Comparison of ENCODE assay signal across 20 mouse cellular contexts in the genomic region with DNA sequence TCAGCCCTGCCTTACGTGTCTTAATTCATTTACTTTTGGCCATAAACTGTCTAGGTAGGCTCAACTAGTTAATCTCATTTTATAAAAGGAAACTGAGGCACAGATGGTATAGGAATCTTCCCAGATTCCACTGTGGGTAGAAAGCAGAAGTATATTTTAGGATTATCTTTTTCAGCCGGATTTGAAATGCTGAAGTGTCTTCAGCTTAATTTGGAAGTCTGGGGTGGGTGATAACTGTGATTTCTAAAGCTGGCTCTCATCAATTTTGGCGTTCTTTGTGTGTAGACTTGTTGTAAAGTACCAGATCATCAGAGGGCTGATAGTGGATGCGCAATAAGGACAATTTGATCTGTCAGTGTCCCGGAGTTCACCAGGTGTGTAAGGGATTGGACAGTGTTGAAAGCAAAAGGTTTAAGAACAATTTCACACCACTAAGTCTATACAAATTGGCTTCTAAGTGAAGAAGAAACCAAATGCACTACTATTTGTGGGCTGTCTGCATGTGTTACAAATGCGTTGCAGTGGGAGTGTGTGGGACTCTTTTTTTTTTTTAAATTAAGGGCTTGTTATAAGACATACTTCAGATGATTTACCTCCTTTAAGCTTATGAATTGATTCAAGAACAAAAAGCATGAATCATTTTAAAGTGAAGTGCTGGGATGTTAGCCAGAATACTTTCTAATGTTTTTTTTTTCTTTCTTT. TPM values are rescaled to one million over a fixed set of nuclear protein-coding genes. Genes with fewer than 3 reads are reported as not detected.
DNase-seq lines count a peak whose midpoint lies in the region; ATAC-seq and TF ChIP-seq lines count a peak whose summit lies in the region.
"Had no signal": no experiment of that assay in that cellular context is flagged by ENCODE, and none has a peak within 500 bp of the region (broad histone marks: within the 10 kb centered on the region; RNA-seq: fewer than 3 reads in every experiment).

No protein-coding gene starts in this region.

- DNase-seq in kidney, adult 2 months, result no peak
- peak; percentile 26 for DNase-seq in right cerebral cortex, adult 18-20 months
- no peak for DNase-seq in right cerebral cortex, postnatal 14 days
- peak; percentile 14 for DNase-seq in right cerebral cortex, postnatal 25 days
- DNase-seq in urinary bladder, postnatal 4 days (ENCODE audit: low spot score in 2 of 2), result no peak
- DNase-seq in ovary, postnatal 36 days (ENCODE audit: low spot score), result no peak
- DNase-seq: adrenal gland, adult 8-10 months; cerebellum, adult 11-12 months; cerebellum, adult 9-10 months; cerebellum, postnatal 25 days; gastrocnemius, postnatal 36 days; heart, adult 18-20 months; heart, postnatal 10 days had no signal

- no peaks in the 10 kb centered on the region for H3K27me3 ChIP-seq in kidney, embryonic 16.5 days (ENCODE audit: insufficient read depth, low read length)
- H3K27me3 ChIP-seq in kidney, adult 2 months (replicated peaks; ENCODE audit: control insufficient read depth, insufficient read depth, low read length), result no peaks in the 10 kb centered on the region
- H3K27me3 ChIP-seq: embryonic facial prominence, embryonic 13.5 days; hindbrain, embryonic 13.5 days had no signal

- H3K4me1 ChIP-seq in kidney, embryonic 16.5 days (ENCODE audit: insufficient read depth, low read length), result no peaks in the 10 kb centered on the region
- H3K4me1 ChIP-seq in kidney, adult 2 months (ENCODE audit: control insufficient read depth, insufficient read depth, low read length), result no peaks in the 10 kb centered on the region; the same call in none of the 2 replicates
- peaks cover 2% of the 10 kb centered on the region; the same call in 1 of the 2 replicates for H3K4me1 ChIP-seq in cortical plate, adult 2 months (ENCODE audit: control insufficient read depth, insufficient read depth, low read length)
- H3K4me1 ChIP-seq: embryonic facial prominence, embryonic 13.5 days; hindbrain, embryonic 13.5 days had no signal

- H3K27ac ChIP-seq in kidney, embryonic 16.5 days (ENCODE audit: low read length), result no peak overlapping the region
- H3K27ac ChIP-seq in kidney, adult 2 months (ENCODE audit: insufficient read depth, low read depth, low read length), result no peak overlapping the region
- peak overlapping the region; percentile 56; the same call in 1 of the 2 replicates for H3K27ac ChIP-seq in cortical plate, adult 2 months (ENCODE audit: insufficient read depth, low read length)
- H3K27ac ChIP-seq: embryonic facial prominence, embryonic 13.5 days; heart, embryonic 10.5 days; hindbrain, embryonic 13.5 days; hindbrain, postnatal 0 days had no signal

- no peaks in the 10 kb centered on the region for H3K36me3 ChIP-seq in kidney, embryonic 16.5 days (ENCODE audit: insufficient read depth, low read length)
- H3K36me3 ChIP-seq in kidney, adult 2 months (ENCODE audit: control insufficient read depth, insufficient read depth, low read length), result no peaks in the 10 kb centered on the region
- H3K36me3 ChIP-seq: embryonic facial prominence, embryonic 13.5 days; heart, embryonic 10.5 days; hindbrain, embryonic 13.5 days had no signal

- H3K4me3 ChIP-seq in kidney, embryonic 16.5 days (ENCODE audit: low read length), result no peak overlapping the region
- H3K4me3 ChIP-seq in kidney, adult 2 months (ENCODE audit: insufficient read depth, low read depth, low read length), result no peak overlapping the region
- no peak overlapping the region for H3K4me3 ChIP-seq in cortical plate, adult 2 months (ENCODE audit: insufficient read depth, low read length)
- H3K4me3 ChIP-seq: embryonic facial prominence, embryonic 13.5 days; heart, embryonic 10.5 days; hindbrain, embryonic 13.5 days had no signal

- H3K4me2 ChIP-seq in kidney, embryonic 16.5 days (replicated peaks; ENCODE audit: low read depth, low read length), result no peak overlapping the region
- H3K4me2 ChIP-seq: embryonic facial prominence, embryonic 13.5 days; hindbrain, embryonic 13.5 days had no signal

- no peak for ATAC-seq in kidney, embryonic 16.5 days (ENCODE audit: low FRiP score, low TSS enrichment)
- ATAC-seq: forebrain, embryonic 14.5 days; hindbrain, postnatal 0 days had no signal

- 81% methylated on average over 6 of the region's 6 CpGs for WGBS in kidney, embryonic 16.5 days
- WGBS in kidney, adult 2 months, result 89% methylated on average over 6 of the region's 6 CpGs

- TF ChIP-seq CTCF in kidney, adult 2 months (conservative IDR thresholded peaks at IDR 0.05; ENCODE audit: insufficient read depth, insufficient read length, low read depth, low read length), result no peak
- no peak for TF ChIP-seq CTCF in cortical plate, adult 2 months (IDR thresholded peaks at IDR 0.05; ENCODE audit: extremely low read depth, insufficient read depth, low read length)

- H3K9ac ChIP-seq in kidney, embryonic 16.5 days (replicated peaks; ENCODE audit: low read length), result 0 out of 2 replicates have a peak overlapping the region, but pooled peaks have one; percentile 22
- H3K9ac ChIP-seq: embryonic facial prominence, embryonic 13.5 days; hindbrain, embryonic 13.5 days had no signal

- TF ChIP-seq POLR2A in kidney, adult 2 months (IDR thresholded peaks at IDR 0.05; ENCODE audit: low read depth, low read length), result no peak
- no peak for TF ChIP-seq POLR2A in cortical plate, adult 2 months (IDR thresholded peaks at IDR 0.05; ENCODE audit: extremely low read depth, insufficient read depth, low read length)

- no peaks in the 10 kb centered on the region for H3K9me3 ChIP-seq in kidney, embryonic 16.5 days (ENCODE audit: low read length)
- H3K9me3 ChIP-seq: embryonic facial prominence, embryonic 13.5 days; heart, embryonic 10.5 days; hindbrain, embryonic 13.5 days had no signal

RNA-seq across cellular contexts. Expression of a gene that starts 27.5 kb away (rescaled TPM):
- 2.7 TPM in 2 replicates for polyA plus RNA-seq in kidney, embryonic 16.5 days (2015; fragmentation: Nextera tagmentation; extraction: Ambion mirVana)
- 2.5 and 2.8 TPM in 2 replicates for polyA plus RNA-seq in kidney, adult 2 months (2012; rRNA removed)
- polyA plus RNA-seq in cortical plate, adult 2 months (2012; rRNA removed), result 5.8 TPM in 2 replicates

RNA-seq across cellular contexts. Expression of a gene that starts 42.7 kb away (rescaled TPM):
- polyA plus RNA-seq in kidney, embryonic 16.5 days (2015; fragmentation: Nextera tagmentation; extraction: Ambion mirVana), result 136 and 150 TPM in 2 replicates
- 354 and 364 TPM in 2 replicates for polyA plus RNA-seq in kidney, adult 2 months (2012; rRNA removed)
- polyA plus RNA-seq in cortical plate, adult 2 months (2012; rRNA removed), result 91.6 and 101 TPM in 2 replicates

RNA-seq across cellular contexts. Expression of a gene that starts 55.7 kb away (rescaled TPM):
- polyA plus RNA-seq in kidney, embryonic 16.5 days (2015; fragmentation: Nextera tagmentation; extraction: Ambion mirVana), result 8.6 and 8.9 TPM in 2 replicates
- 2.6 and 3.6 TPM in 2 replicates for polyA plus RNA-seq in kidney, adult 2 months (2012; rRNA removed)
- 20.1 and 22.0 TPM in 2 replicates for polyA plus RNA-seq in cortical plate, adult 2 months (2012; rRNA removed)

Comparison
In these comparisons a context has a peak if more than half of its experiments do, and no peak if none do; other contexts are left out.
1. DNase-seq: peak in right cerebral cortex, adult 18-20 months (single experiment) and right cerebral cortex, postnatal 25 days (single experiment); none in kidney, adult 2 months (single experiment), right cerebral cortex, postnatal 14 days (single experiment), urinary bladder, postnatal 4 days (0 of 2) and ovary, postnatal 36 days (single experiment).